Mouse (Mus musculus): ENCODE data around the gene Nedd8.

The Nedd8 gene

DNA sequence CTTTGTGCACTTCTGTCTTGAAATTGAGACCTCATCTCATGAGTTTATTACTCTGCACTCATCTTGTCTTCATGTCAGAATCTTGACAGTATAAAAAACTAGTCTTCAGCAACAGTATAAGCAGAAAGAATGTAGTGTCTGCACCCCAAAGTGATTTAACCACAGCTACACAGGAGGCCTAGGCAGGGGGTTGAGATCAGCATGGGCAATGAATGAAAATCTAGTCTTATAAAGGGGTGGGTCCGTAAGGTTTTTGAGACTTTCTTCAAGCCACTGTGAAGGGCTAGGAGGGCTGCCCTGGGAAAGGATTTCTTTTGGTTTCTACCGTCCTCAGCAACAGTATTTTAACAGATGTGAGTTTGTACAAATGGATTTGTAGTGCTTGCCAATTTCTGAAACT, 11.3 kb downstream of the Nedd8 start:
- DNase-seq, result no peak

DNA sequence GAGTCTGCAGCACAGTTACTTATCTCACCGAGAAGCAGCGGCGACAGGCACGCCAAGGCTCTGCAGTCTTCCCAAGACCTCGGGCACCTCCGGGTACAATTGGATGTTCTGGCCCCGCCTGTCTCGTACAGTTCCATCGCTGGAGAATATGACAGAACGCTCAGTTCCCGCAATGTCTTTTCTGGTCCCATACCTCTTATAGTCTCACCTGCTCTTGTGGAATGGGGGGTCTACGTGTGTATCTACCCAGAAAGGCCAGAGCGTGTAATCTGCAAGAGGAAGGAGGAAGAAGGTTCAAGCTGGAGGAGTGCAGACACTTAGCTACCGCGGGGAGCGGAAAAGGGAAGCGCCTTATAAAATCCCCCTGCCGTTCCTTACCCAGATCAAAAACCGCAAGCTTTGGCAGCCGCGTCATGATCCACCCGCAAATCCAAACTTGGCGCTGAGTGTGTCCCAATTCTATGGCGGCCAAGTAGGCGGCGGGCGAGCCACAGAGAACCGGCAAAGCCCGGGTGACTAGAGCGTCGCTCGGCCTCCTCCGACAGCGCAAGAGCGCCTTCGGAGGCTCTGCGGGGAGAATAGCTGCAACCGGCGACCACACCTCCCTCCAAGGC, 11.9 kb downstream of the Nedd8 start, which contains the start of gene Mdp1:
Gene Mdp1, minus strand, starts transcription at position 549 of the 614 bp plus-strand sequence.
- peak; percentile 86 for DNase-seq

- DNase-seq, result no peak
These were observed 13.9 kb downstream of the Nedd8 start for GRCm38 (mm10) chr14:55658011-55658410.

- DNase-seq, result no peak
These were observed 15.0 kb downstream of the Nedd8 start for GRCm38 (mm10) chr14:55656935-55657334.

DNA sequence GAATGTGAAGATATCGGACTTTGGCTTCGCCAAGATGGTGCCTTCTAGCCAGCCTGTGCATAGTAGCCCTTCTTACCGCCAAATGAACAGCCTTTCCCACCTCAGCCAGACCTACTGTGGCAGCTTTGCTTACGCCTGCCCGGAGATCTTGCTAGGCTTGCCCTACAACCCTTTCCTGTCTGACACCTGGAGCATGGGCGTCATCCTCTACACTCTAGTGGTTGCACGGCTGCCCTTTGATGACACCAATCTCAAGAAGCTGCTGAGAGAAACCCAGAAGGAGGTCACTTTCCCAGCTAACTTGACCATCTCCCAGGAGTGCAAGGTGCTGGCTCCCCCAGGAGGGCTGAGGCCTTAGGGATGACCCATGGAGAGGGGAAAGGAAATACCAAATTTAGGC, 20.4 kb downstream of the Nedd8 start:
- no peak for DNase-seq

- no peak for DNase-seq
These were observed 22.0 kb downstream of the Nedd8 start, which contains the start of gene Tssk4 for GRCm38 (mm10) chr14:55649884-55650283. Tssk4 (plus strand) TSS chr14:55650184.

- DNase-seq, result no peak
These were observed 27.5 kb downstream of the Nedd8 start for GRCm38 (mm10) chr14:55644261-55644888.

DNA sequence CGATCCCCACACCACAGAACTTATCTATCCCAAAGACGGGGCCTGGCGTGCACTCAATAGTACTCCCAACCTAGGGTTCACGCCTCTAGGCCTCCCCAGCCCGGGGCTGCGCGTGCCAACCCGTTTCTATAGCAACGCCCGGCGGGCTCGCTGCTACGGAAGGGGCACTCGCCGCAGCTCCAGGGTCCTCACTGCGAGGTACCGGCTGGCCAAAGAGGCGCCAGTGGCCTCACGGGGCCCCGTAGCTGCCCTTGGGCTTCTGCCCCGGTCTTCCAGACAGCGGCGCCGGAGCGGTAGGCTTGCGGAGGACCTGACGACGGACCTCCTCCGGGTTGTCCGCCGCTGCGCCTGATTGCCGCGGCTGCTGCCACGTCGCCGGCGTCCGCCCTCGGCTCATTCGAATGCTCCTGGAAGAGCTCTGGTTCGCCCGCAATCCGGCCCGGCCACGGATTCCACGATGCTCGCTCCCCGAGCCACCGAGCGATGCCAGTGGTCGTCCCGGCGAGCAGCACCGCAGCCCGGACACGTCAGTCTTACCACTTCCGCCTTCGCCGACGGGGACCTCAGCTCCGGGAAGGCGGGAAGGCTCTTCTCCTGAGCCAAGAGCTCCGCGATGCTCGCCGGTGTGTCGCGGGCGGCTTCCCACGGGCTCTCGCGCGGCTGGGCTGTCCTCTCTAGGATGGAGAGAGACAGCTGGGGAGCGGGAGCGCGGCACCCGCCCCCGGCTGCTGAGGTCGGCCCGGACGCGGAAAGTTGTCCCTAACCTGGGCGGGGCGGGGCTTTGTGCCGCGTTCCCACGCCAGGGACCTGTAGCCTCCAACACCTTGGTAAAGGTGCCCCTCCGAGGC, 28.6 kb downstream of the Nedd8 start, which contains the start of gene Tm9sf1:
Gene Tm9sf1, minus strand, starts transcription at position 747 of the 848 bp plus-strand sequence.
- DNase-seq, result peak; percentile 85

DNA sequence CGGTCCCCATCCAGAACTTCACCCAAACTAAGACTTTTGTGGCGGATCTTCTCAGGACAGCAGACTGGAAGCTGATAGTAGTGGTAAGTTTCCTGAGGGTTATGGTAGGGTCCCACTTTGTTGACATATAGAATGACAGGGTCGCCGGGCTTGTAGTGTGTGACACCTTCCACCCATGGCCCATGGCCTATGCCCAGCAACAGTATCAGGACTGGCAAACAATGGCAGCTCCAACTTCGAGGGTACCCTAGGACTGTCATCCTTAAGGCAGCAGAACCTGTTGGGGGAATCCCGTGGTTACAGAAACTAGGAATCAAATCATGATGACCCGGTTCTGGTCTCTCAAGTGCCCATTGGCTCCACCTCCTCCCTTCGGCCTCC, 29.3 kb downstream of the Nedd8 start:
- no peak for DNase-seq

- no peak for DNase-seq
These were observed 30.6 kb downstream of the Nedd8 start for GRCm38 (mm10) chr14:55641291-55641690.

- no peak for DNase-seq
These were observed 31.1 kb downstream of the Nedd8 start for GRCm38 (mm10) chr14:55640816-55641215.

- no peak for DNase-seq
These were observed 34.1 kb downstream of the Nedd8 start, which contains the start of gene Gm49378 for GRCm38 (mm10) chr14:55637795-55638194. Gm49378 (minus strand) TSS chr14:55637895.

DNA sequence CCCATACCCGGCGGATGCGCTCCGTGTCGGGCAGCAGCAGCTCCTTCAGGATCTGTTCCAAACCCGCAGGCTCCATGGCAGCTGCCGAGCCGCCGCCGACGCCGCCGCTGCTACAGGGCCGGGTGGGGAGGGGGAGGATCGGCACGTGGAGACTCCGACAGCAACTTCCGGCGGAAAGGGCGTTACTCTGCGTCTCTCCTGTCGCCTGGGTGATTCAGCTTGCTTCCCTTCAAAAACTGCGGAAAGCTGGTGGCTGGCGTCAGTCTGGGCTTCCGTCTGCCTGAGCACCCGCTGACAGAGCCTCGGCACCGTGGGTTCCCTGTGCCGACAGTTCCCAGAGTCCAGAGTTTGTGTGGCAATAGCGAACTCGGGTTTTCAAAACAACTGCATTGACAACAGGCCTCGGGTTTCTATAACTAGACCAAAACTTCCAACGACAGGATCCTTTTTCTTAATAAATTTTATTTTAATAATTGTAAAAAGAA, 36.4 kb downstream of the Nedd8 start, which contains the start of gene Ipo4:
Gene Ipo4, minus strand, starts transcription at position 435 of the 485 bp plus-strand sequence.
- peak; percentile 84 for DNase-seq

DNA sequence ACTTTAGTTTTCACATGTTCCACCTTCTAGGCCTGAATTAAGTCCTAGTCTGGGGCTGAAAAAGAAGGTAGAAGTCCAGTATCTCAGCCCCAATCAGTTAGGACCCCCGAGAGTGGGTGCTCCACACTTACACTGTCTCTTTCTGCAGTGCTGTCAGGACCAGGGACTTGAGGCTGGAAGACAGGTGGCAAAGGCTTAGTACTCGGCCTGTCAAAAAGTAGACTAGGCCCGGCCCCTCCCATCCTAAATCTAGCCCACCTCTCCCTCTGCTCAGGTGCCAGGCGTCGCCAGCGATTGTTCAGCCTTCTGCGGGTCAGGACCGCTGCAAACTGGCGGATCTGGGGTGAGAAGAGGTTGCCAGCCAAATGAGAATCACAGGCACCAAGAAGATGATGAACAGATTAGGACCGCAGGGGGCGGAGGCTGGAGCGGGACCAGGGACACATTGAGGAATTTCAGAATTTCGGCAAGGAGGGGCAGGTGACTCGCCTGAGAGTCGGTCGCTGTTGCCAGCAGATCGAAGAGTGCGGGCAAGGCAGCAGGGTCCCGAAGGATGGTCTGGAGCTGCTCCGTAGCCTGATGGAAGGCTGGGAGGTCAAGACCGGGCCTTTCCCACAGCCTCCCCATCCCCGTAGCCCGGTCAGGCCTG, 36.9 kb downstream of the Nedd8 start:
- DNase-seq, result peak; percentile 34

DNA sequence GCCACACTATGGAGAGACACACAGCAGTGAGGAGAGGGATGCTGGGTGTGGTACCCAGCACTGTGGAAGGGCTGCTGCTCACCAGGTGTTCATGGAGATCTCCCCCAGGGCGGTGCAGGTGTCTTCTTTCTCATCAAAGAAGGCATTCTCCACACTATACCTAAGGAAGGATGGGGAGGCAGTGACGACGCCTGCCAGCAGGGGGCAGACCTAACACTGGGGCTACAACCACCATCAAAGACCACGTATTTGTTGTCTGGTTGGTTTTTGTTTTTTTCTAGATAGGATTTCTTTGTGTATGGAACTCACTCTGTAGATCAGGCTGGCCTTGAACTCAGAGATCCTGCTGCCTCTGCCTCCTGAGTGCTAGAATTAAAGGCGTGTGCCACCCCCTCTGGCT, 42.6 kb downstream of the Nedd8 start:
- DNase-seq, result peak; percentile 68

DNA sequence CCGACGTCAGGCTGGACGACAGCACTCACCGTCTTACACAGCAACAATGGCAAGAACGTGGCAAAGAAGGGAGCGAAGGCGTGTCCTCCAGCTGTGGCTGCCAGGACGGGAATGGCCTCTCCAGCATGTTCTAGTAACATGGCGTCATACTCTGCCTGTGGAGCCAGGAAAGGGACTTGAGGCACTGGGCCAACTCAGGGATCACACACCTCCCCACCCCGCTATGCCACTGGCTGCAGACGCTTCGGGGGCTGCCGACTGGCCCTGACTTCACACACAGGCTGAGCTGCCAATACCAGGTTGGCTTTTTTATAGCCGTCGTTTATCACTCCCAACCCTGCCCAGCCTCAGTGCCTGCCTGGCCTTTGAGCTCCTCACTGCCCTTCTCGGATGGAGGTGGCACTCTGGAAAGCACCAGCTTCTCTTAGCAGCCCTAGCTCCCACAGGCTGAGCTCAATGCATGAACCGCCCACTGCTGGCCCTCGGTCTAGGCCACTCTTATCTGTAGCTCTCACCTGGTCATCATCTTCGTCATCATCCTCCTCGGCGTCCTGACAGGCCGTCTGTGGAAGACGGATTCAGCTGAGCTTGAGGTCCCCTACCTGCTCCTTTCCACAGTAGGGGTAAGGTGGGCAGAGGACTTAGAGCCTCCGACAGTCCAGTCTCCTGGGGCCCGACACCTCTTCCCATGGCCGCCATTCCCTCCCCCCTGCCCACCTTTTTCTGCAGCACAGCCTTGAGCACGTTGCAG, 43.7 kb downstream of the Nedd8 start:
- DNase-seq, result peak; percentile 29

- peak; percentile 75 for DNase-seq
These were observed 53.3 kb downstream of the Nedd8 start for GRCm38 (mm10) chr14:55618486-55619195.

DNA sequence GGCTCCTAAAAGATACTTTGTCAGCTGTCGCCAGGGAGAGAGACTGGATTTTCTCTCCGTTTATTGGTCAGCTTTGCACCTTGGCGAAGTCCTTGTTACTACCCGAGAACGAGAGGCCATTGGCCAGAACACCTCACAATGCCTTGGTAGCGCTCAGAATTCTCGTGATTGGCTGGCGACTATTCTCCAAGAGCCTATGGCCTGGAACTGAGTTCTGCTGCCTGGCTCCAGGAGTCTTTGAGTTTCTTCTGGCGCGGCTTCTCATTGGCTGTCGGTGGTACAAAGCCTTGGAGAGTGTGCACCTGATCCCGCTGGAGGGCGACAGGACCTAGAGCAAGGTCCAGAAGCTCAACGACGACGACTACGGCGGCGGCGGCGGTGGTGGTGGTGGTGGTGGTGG, 54.1 kb downstream of the Nedd8 start, which contains the start of gene Rec8:
Gene Rec8, plus strand, starts transcription at position 216 of the 400 bp plus-strand sequence.
- peak; percentile 75 for DNase-seq

DNA sequence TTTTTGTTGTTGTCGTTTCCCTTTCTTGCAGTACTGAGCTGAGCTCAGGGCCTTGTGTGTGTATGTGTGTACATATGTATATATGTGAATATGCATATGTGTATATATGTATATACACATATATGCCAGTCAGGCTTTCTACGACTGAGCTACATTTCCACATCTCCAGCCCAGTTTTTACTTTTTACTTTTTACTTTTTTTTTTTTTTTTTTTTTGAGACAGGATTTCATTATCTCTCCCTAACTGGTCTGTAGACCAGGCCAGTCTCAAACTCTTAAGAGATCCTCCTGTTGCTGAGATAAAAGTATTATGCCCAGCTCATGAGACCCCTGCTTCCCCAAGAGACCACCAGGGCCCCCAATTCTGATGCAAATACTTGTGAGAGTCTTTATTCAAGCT, 55.1 kb downstream of the Nedd8 start:
- no peak for DNase-seq

- no peak for DNase-seq
These were observed 56.0 kb downstream of the Nedd8 start for GRCm38 (mm10) chr14:55615876-55616275.

DNA sequence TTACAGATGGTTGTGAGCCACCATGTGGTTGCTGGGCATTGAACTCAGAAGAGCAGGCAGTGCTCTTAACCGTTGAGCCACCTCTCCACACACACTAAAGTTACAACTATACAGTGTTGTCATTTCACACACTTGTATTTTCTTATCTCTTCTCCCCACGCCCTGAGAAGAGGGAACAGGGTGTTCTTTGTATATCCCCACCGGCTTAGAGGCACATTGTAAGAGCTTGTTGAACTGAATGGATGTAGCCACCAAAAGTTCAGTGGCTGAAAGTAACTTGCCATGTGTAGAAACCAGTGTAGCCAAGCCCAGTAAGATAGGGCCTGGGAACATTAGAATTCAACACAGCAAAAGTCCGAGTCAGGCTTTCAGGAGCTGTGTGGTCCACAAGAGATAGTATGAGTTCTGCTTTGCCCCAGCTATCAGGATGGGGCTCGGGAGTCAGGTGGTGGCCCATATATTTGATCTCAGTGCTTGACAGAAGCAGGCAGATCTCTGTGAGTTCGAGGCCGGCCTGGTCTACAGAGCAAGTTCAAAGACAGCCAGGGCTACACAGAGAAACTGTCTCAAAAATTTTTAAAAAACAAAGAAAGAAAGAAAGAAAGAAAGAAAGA, 57.3 kb downstream of the Nedd8 start:
- DNase-seq, result peak; percentile 61
